In the genomic region with DNA sequence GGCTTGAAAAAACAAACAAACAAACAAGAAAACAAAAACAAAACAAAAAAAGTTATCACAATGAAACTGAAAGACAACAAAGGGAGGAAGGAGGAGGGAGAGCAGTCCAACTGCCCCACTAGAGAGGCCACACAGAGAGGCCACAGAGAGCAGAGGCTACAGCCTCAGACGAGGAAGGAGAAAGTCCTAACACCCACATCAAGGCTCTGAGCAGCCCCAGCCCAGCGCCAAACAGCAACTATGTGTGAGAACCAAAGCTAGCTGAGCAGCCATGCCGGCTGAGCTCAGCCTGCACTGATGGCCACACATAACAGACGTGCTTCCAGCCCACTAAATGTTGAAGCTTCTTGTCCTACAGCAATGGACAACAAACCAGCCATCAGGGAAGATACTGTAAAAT, we compare ENCODE assay signal across 25 mouse cellular contexts. TPM values are rescaled to one million over a fixed set of nuclear protein-coding genes. Genes with fewer than 3 reads are reported as not detected.
"Had no signal": no experiment of that assay in that cellular context is flagged by ENCODE, and none has a peak within 500 bp of the region (broad histone marks: within the 10 kb centered on the region; RNA-seq: fewer than 3 reads in every experiment).

No protein-coding gene starts in this region.

- H3K4me3 ChIP-seq: liver, embryonic 12.5 days; midbrain, embryonic 13.5 days; midbrain, embryonic 15.5 days; neural tube, embryonic 13.5 days; neural tube, embryonic 15.5 days; stomach, embryonic 15.5 days had no signal

- H3K9me3 ChIP-seq: liver, embryonic 12.5 days; megakaryocyte, embryonic 14.5 days; midbrain, embryonic 13.5 days; midbrain, embryonic 15.5 days; neural tube, embryonic 13.5 days; neural tube, embryonic 15.5 days; stomach, embryonic 15.5 days had no signal

- H3K27me3 ChIP-seq: liver, embryonic 12.5 days; megakaryocyte, embryonic 14.5 days; midbrain, embryonic 13.5 days; midbrain, embryonic 15.5 days; neural tube, embryonic 13.5 days; neural tube, embryonic 15.5 days; stomach, embryonic 15.5 days had no signal

- ATAC-seq: liver, embryonic 12.5 days; midbrain, embryonic 13.5 days; midbrain, embryonic 15.5 days had no signal

- H3K4me2 ChIP-seq: liver, embryonic 12.5 days; lung, embryonic 14.5 days; midbrain, embryonic 11.5 days; midbrain, embryonic 13.5 days; midbrain, embryonic 15.5 days; neural tube, embryonic 13.5 days; neural tube, embryonic 15.5 days; stomach, embryonic 15.5 days had no signal

- H3K9ac ChIP-seq: liver, embryonic 12.5 days; liver, embryonic 14.5 days; lung, embryonic 14.5 days; midbrain, embryonic 13.5 days; midbrain, embryonic 15.5 days; neural tube, embryonic 13.5 days; neural tube, embryonic 15.5 days; stomach, embryonic 15.5 days had no signal

- H3K4me1 ChIP-seq: liver, embryonic 12.5 days; midbrain, embryonic 13.5 days had no signal

- H3K36me3 ChIP-seq: liver, embryonic 12.5 days; midbrain, embryonic 13.5 days; midbrain, embryonic 15.5 days; neural tube, embryonic 13.5 days; neural tube, embryonic 15.5 days; stomach, embryonic 15.5 days had no signal

- H3K27ac ChIP-seq: liver, embryonic 12.5 days; liver, embryonic 14.5 days; midbrain, embryonic 13.5 days; midbrain, embryonic 15.5 days; neural tube, embryonic 13.5 days; neural tube, embryonic 15.5 days; stomach, embryonic 15.5 days had no signal

- DNase-seq: lung, adult 18-20 months; lung, embryonic 14.5 days; lung, postnatal 10 days; retina, postnatal 1 day; right cerebral cortex, adult 18-20 months; right cerebral cortex, postnatal 14 days; thymus, adult 2 months; thymus, postnatal 25 days; thymus, postnatal 4 days had no signal

RNA-seq across cellular contexts. Expression of a gene that starts 14.1 kb away (rescaled TPM):
- total RNA-seq: megakaryocyte progenitor cell, adult 5-6 weeks; midbrain, postnatal 0 days; monocyte, adult 5-6 weeks had no signal
- polyA plus RNA-seq: liver, embryonic 12.5 days; liver, embryonic 14.5 days; liver, embryonic 16.5 days; lung, embryonic 16.5 days; midbrain, embryonic 11.5 days; neural tube, embryonic 11.5 days; stomach, embryonic 15.5 days; testis, adult 2 months had no signal
